Mouse (Mus musculus) thymus, adult 2 months (tissue): ENCODE results near the gene Gm20716.

Experiments used
- CTCF ChIP-seq: fragments of 200-500 bp; IDR thresholded peaks from 2 replicates; pipeline ENCODE4 v1.5.1; 2012; ENCODE audit warnings: mild to moderate bottlenecking, control low read depth, low read length, moderate library complexity, borderline replicate concordance; ENCODE audit not compliant: control insufficient read depth, poor library complexity, insufficient read depth; ENCODE audit errors: extremely low read depth
- POLR2A ChIP-seq: fragments of 200-500 bp; IDR thresholded peaks from 2 replicates; pipeline ENCODE4 v1.6.1; 2012; ENCODE audit warnings: mild to moderate bottlenecking, low read length, control low read depth, moderate library complexity; ENCODE audit not compliant: control insufficient read depth, poor library complexity, insufficient read depth; ENCODE audit errors: extremely low read depth

DNA sequence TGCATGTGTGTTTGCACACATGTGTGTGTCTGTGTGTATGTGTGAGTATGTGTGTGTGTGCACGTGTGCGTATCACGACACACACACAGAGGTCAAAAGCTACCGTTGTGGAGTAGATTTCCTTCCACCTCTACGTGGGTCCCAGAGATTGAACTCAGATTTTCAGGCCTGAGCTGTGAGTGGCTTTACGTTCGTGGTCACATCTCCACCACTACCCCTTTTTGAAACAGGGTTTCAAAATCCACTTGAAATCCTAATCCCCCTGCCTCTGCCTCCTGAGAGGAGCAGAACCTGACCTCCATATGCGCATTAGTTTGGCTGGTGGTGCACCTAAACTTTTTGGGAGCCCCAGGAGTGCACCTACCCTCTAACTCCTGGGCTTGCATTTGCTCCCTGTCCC is 80.9 kb downstream of the Gm20716 start:
- TF ChIP-seq POLR2A: no peak
- TF ChIP-seq CTCF: no peak
